Mouse (Mus musculus) heart, postnatal 0 days (tissue): Measurements from ENCODE around the gene Entpd1. TPM values are rescaled to one million over a fixed set of nuclear protein-coding genes. Genes with fewer than 3 reads are reported as not detected.

ENCODE experiments used
- ATAC-seq: fragments of 200-750 bp; cut with Nextera tagmentation; 2 replicates; pipeline ENCODE4 v1.8.0; 2017; ENCODE audit warnings: low read depth, moderate number of reproducible peaks, moderate library complexity; ENCODE audit not compliant: insufficient read depth
- DNase-seq: peaks from one replicate; pipeline ENCODE4 v3.0.0-alpha.2; 2016; ENCODE audit warnings: low spot score
- H3K27ac ChIP-seq: fragments of 300-500 bp; sonication (generic); 2 replicates; pipeline ENCODE4 v1.5.1; 2014; ENCODE audit warnings: low read depth, mild to moderate bottlenecking
- H3K27me3 ChIP-seq: fragments of 300-500 bp; sonication (generic); 2 replicates; pipeline ENCODE4 v1.6.1; 2014; ENCODE audit warnings: low read length, mixed read lengths; ENCODE audit not compliant: control insufficient read depth, insufficient read depth
- H3K36me3 ChIP-seq: fragments of 300-500 bp; sonication (generic); replicated peaks from 2 replicates; pipeline ENCODE4 v1.6.1; 2014; ENCODE audit warnings: low read length, mixed read lengths; ENCODE audit not compliant: control insufficient read depth, insufficient read depth
- H3K4me1 ChIP-seq: fragments of 300-500 bp; sonication (generic); 2 replicates; pipeline ENCODE4 v1.6.1; 2014; ENCODE audit warnings: antibody characterized with exemption; ENCODE audit not compliant: control insufficient read depth, insufficient read depth
- H3K4me2 ChIP-seq: fragments of 300-500 bp; sonication (generic); 2 replicates; pipeline ENCODE4 v1.6.1; 2014; ENCODE audit warnings: low read depth, mild to moderate bottlenecking, low read length, moderate library complexity
- H3K4me3 ChIP-seq: fragments of 300-500 bp; sonication (generic); 2 replicates; pipeline ENCODE4 v1.5.1; 2014; ENCODE audit warnings: low read depth, low read length
- H3K9ac ChIP-seq: fragments of 300-500 bp; sonication (generic); replicated peaks from 2 replicates; pipeline ENCODE4 v1.6.1; 2014; ENCODE audit warnings: low read depth, low read length, mixed read lengths
- H3K9me3 ChIP-seq: fragments of 300-500 bp; sonication (generic); replicated peaks from 2 replicates; pipeline ENCODE4 v1.6.1; 2016; ENCODE audit warnings: low read length; ENCODE audit not compliant: control insufficient read depth
- CTCF ChIP-seq: IDR thresholded peaks from 2 replicates; pipeline ENCODE4 v1.5.1; 2016; ENCODE audit warnings: antibody characterized with exemption, control low read depth, low read depth
- EP300 ChIP-seq: IDR thresholded peaks from 2 replicates; pipeline ENCODE4 v1.6.1; 2016; ENCODE audit warnings: antibody characterized with exemption, low read depth
- WGBS: fragments of 180-500 bp; shearing (Covaris S2); extraction: QIAGEN DNeasy Blood & Tissue Kit; methylation state at CpG from one replicate; pipeline ENCODE4 v1.1.7; 2014; 5-methylcytosine and 5-hydroxymethylcytosine counted together
- polyA plus RNA-seq: library from polyadenylated mRNA; unstranded; fragments of >200 nt; fragmentation: Nextera tagmentation; extraction: Ambion mirVana; gene quantifications from 2 replicates; pipeline ENCODE4 v1.2.1, GENCODE M21; 2015
- total RNA-seq: library from RNA; depleted of rRNA; stranded (reverse); fragments of >200 nt; gene quantifications from 2 replicates; pipeline ENCODE4 v1.2.3, GENCODE M21; 2014; ENCODE audit warnings: low replicate concordance

Entpd1 gene
- total and polyA plus RNA-seq, 2 experiments from 2014 or later: 10.3 to 31.7 TPM

DNA sequence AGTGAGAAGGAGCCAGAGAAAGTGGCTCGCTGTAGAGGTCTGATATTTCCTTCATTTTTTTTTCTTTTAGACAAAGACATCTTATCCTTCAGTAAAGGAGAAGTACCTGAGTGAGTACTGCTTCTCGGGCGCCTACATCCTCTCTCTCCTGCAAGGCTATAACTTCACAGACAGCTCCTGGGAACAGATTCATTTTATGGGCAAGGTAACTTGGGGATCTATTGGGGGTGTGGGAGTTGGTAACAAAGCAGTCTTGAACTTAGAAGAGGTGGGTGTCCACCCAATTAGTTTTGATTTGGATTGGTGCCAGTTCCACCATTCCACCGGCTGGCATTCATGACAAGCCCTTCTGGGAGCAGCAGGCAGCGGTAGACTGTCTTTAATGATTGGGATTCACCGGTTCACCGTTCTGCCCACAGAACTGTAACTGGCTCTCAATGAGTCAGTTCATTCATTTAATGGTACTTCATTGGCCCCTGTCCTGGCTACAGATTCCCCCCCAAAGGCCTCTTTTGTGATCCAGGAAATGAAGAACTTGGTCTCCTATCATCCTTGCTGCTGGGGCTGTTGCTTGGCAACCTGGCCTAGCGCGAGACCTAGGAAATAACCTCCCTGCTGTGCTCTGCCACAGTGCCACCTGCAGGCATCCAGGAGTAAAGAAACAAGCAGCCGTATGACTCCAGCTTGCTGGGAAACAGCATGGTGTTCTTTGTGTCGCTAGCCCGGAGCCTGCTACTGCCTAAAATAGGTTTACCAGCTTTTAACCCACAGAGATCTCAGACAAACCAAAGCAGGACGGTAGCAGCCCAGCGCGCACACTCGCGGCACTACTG lies 124.7 kb downstream of the Entpd1 start:
- Histone ChIP-seq H3K4me3 (no peak overlapping the region; the same call in 1 of the 2 replicates), H3K36me3 (no peaks in the 10 kb centered on the region), H3K4me2 (peak overlapping the region; percentile 46), H3K9me3 (no peaks in the 10 kb centered on the region), H3K27me3 (no peaks in the 10 kb centered on the region), H3K4me1 (no peaks in the 10 kb centered on the region), H3K9ac (no peak overlapping the region), H3K27ac (no peak overlapping the region)
- TF ChIP-seq EP300: no peak
- peak; percentile 92 for TF ChIP-seq CTCF
- ATAC-seq: peak; percentile 93
- peak; percentile 90 for DNase-seq
- 29% methylated on average over 17 of the region's 17 CpGs for WGBS

DNA sequence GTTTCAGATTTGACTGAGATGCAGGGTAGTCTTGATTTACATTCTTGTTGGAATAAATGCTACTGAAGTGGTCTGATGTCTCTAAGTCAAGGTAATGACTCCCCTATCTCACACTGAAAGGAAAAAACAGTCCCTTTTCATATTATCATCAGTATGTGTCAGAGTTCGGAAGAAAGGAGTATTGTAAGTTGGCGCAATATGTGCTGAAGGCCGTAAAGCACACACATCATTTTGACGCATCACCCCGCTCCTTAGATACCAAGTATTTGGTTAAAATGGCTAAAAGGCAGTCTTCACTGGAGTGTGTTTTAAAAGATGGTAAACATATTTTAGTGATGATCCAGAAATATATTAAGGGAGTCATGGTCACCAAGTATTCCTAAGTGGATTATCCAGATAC lies 125.4 kb downstream of the Entpd1 start:
- H3K27me3 ChIP-seq: no peaks in the 10 kb centered on the region
- H3K4me2 ChIP-seq: peak overlapping the region; percentile 46
- no peaks in the 10 kb centered on the region for H3K36me3 ChIP-seq
- H3K4me3 ChIP-seq: no peak overlapping the region; the same call in 1 of the 2 replicates
- H3K9ac ChIP-seq: no peak overlapping the region
- H3K27ac ChIP-seq: no peak overlapping the region
- DNase-seq: no peak
- no peak for ATAC-seq
- TF ChIP-seq EP300: no peak
- TF ChIP-seq CTCF: no peak
- no peaks in the 10 kb centered on the region for H3K9me3 ChIP-seq
- WGBS: 75% methylated on average over 5 of the region's 5 CpGs
- H3K4me1 ChIP-seq: no peaks in the 10 kb centered on the region

DNA sequence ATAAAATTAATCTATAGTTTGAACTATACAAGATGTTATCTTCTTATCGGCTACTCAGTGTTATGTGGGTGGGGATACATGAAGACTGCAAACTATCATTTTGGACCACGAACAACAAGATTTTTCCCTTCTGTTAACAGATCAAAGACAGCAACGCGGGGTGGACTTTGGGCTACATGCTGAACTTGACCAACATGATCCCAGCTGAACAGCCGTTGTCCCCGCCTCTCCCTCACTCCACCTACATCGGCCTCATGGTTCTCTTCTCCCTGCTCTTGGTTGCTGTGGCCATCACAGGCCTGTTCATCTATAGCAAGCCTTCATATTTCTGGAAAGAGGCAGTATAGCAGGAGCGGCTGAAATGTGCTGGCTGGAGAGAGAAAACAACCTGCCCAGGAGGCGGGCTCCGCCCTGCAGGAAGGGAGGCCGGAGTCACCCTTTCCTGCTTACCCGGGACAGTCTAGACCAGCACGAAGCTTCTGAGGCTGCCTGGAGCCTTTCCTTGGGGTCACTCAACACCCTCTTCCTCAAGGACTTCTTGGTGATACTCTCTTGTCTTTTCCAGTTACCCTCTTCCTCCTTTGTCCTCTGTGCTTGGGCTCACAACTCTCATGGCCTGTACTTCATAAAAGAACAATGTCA lies 126.6 kb downstream of the Entpd1 start:
- Histone ChIP-seq H3K4me1 (no peaks in the 10 kb centered on the region), H3K27ac (peak overlapping the region; percentile 38; the same call in 1 of the 2 replicates), H3K9ac (no peak overlapping the region), H3K4me2 (no peak overlapping the region), H3K4me3 (no peak overlapping the region), H3K27me3 (no peaks in the 10 kb centered on the region), H3K36me3 (no peaks in the 10 kb centered on the region), H3K9me3 (no peaks in the 10 kb centered on the region)
- WGBS: 73% methylated on average over 13 of the region's 13 CpGs
- DNase-seq (no peak), ATAC-seq (no peak)
- no peak for TF ChIP-seq CTCF
- TF ChIP-seq EP300: no peak

DNA sequence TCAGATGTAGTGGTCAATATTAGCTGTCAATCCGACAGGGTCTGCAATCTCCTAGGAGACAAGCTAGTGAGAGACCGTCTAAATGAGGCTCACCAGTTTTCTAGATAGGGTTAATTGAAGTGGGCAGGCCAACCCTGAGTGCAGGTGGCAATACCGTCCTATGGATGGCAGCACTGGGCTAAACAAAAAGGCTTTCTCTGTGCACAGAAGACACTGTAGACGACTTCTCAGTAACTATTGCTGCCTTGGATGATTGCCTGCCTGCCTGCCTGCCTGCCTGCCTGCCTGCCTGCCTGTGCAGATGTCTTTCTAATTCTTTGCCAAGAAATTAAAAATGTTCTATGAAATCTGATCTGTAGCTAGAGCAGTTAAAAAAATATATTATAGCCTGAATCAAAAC lies 134.4 kb downstream of the Entpd1 start:
- TF ChIP-seq CTCF (0 out of 2 replicates have a peak, but pooled peaks have one; percentile 2), EP300 (no peak)
- WGBS: 40% methylated on average over 4 of the region's 4 CpGs
- no peak overlapping the region for H3K9ac ChIP-seq
- H3K27me3 ChIP-seq: no peaks in the 10 kb centered on the region
- no peaks in the 10 kb centered on the region for H3K9me3 ChIP-seq
- ATAC-seq (no peak), DNase-seq (no peak)
- H3K36me3 ChIP-seq: no peaks in the 10 kb centered on the region
- H3K27ac ChIP-seq: no peak overlapping the region
- H3K4me1 ChIP-seq: no peaks in the 10 kb centered on the region
- H3K4me3 ChIP-seq: no peak overlapping the region
- no peak overlapping the region for H3K4me2 ChIP-seq

DNA sequence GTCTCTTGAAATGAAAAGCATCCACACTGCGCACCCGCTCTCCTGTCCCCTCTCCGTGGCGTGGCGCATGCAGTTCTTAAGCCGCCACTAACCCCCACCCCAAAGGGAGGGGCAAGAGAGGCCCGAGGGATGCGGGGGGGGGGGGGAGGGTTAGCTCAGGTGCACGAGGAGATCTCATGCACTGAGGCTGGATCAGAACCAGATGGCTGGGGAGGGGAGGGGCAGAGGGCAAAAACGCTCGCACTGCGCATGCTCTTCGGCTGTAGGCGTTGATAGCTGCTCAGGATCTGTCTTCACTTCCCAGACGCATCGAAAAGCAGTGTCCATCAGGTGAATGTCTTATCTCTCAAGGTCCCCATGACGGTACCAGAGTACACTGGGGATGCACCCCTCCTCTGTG lies 136.4 kb downstream of the Entpd1 start, which contains the start of gene Cc2d2b:
Gene Cc2d2b, plus strand, starts transcription at position 195 of the 400 bp plus-strand sequence.
- H3K9ac ChIP-seq: no peak within 1 kb of the TSS
- no peak within 1 kb of the TSS for H3K27ac ChIP-seq
- ATAC-seq: no peak
- DNase-seq: no peak
- H3K4me2 ChIP-seq: peak within 1 kb of the TSS; percentile 19; the same call in 1 of the 2 replicates
- no peak for TF ChIP-seq CTCF
- TF ChIP-seq EP300: no peak
- no peaks in the 10 kb centered on the region for H3K9me3 ChIP-seq
- H3K36me3 ChIP-seq: no peaks in the 10 kb centered on the region
- H3K4me1 ChIP-seq: no peaks in the 10 kb centered on the region
- WGBS: 54% methylated on average over 15 of the region's 17 CpGs
- no peak within 1 kb of the TSS for H3K4me3 ChIP-seq
- H3K27me3 ChIP-seq: no peaks in the 10 kb centered on the region
